Mouse (Mus musculus): Measurements from ENCODE around the gene Mrps27.

- TF ChIP-seq CTCF (IDR thresholded peaks at IDR 0.05; ENCODE audit: control insufficient read depth, insufficient read depth, low read length) (no peak), POLR2A (IDR thresholded peaks at IDR 0.05; ENCODE audit: borderline replicate concordance, control insufficient read depth, low read depth, low read length) (no peak)
Observed at GRCm38 (mm10) chr13:99397228-99397627, 52.6 kb downstream of the Mrps27 start.

Data from bone marrow, adult 2 months (tissue).